Mouse (Mus musculus) erythroblast, embryonic 14.5 days (primary cell): Measurements from ENCODE around the gene Lmtk2. TPM values are rescaled to one million over a fixed set of nuclear protein-coding genes. Genes with fewer than 3 reads are reported as not detected.

Source experiments
- H3K27me3 ChIP-seq: 2 replicates; pipeline ENCODE4 v1.6.1; 2012; ENCODE audit warnings: inconsistent platforms; ENCODE audit not compliant: control insufficient read depth
- H3K36me3 ChIP-seq: 2 replicates; pipeline ENCODE4 v1.6.1; 2012; ENCODE audit warnings: mild to moderate bottlenecking, inconsistent platforms; ENCODE audit not compliant: control insufficient read depth
- H3K4me1 ChIP-seq: 2 replicates; pipeline ENCODE4 v1.6.1; 2012; ENCODE audit warnings: inconsistent platforms; ENCODE audit not compliant: control insufficient read depth
- H3K4me3 ChIP-seq: replicated peaks from 2 replicates; pipeline ENCODE3; 2012; ENCODE audit warnings: moderate library complexity, mild to moderate bottlenecking, inconsistent platforms
- H3K9me3 ChIP-seq: 2 replicates; pipeline ENCODE4 v1.6.1; 2012; ENCODE audit warnings: low read length, inconsistent platforms, mixed read lengths; ENCODE audit not compliant: control insufficient read depth
- GATA1 ChIP-seq: IDR thresholded peaks from 2 replicates; pipeline ENCODE4 v1.6.1; 2012; ENCODE audit warnings: low read length, inconsistent platforms, mixed read lengths
- TAL1 ChIP-seq: IDR thresholded peaks from 3 replicates; pipeline ENCODE4 v1.6.1; 2012; ENCODE audit warnings: low read length, inconsistent platforms, mixed read lengths
- polyA plus RNA-seq: library from polyadenylated mRNA; stranded (reverse); fragments of >175 nt; gene quantifications from 2 replicates; pipeline ENCODE4 v1.2.3, GENCODE M21; 2012

The Lmtk2 gene
- polyA plus RNA-seq, 1 experiment: 0.73 TPM

DNA sequence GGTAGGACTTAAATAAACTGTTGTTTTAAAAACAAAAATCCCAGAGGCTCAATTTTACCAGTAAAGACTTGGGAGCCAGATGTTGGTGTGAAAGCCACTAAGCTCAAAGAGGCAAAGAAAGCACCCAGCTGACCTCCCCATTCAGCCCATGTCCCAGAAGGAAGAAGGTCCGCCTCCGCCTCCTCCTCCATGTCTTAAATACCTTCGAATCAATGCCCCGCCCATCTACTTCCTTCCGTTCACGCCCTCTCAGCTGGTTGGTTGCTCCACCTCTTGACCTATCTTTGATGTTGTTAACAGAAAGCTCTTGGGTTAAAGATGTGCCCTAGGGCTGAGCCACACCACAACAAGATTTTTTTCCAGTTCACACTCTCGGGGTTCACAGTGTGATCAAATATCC is 130.0 kb downstream of the Lmtk2 start:
- no peaks in the 10 kb centered on the region for H3K27me3 ChIP-seq
- TF ChIP-seq GATA1 (no peak), TAL1 (no peak)
- H3K36me3 ChIP-seq: no peaks in the 10 kb centered on the region
- H3K4me3 ChIP-seq: no peak overlapping the region
- H3K9me3 ChIP-seq: peaks cover 2% of the 10 kb centered on the region; the same call in 1 of the 2 replicates
- H3K4me1 ChIP-seq: peaks cover 7% of the 10 kb centered on the region

- TF ChIP-seq TAL1 (no peak), GATA1 (no peak)
- Histone ChIP-seq H3K36me3 (no peaks in the 10 kb centered on the region), H3K4me1 (peaks cover 3% of the 10 kb centered on the region), H3K27me3 (no peaks in the 10 kb centered on the region), H3K9me3 (peaks cover 2% of the 10 kb centered on the region; the same call in 1 of the 2 replicates), H3K4me3 (no peak overlapping the region)
Measured at GRCm38 (mm10) chr5:144231410-144231809, 131.2 kb downstream of the Lmtk2 start.

DNA sequence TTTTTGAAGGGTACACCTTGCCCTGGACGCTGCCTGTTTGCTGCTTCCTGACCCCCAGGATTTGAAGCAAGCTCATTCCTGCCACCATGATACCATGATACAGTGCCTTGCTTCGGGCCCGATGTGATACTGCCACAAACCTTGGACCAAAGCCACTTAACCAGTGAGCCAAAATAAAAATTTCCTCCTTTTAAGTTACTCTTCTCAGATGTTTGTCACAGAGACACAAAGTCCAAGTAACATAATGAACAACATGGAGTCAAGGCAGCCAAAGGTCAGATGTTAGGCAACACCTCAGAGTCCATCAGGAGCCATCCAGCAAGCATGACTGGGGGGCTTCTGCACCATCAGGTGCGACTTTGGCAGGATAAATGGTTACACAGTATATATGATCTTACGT is 132.3 kb downstream of the Lmtk2 start:
- Histone ChIP-seq H3K9me3 (peaks cover 2% of the 10 kb centered on the region; the same call in 1 of the 2 replicates), H3K36me3 (no peaks in the 10 kb centered on the region)
- TF ChIP-seq GATA1: no peak
- TF ChIP-seq TAL1: no peak

GRCm38 (mm10) chr5:144234222-144234621 is 134.0 kb downstream of the Lmtk2 start:
- no peaks in the 10 kb centered on the region for H3K4me1 ChIP-seq
- TF ChIP-seq GATA1 (no peak), TAL1 (no peak)
- H3K9me3 ChIP-seq: peaks cover 2% of the 10 kb centered on the region; the same call in 1 of the 2 replicates
- H3K27me3 ChIP-seq: no peaks in the 10 kb centered on the region
- no peaks in the 10 kb centered on the region for H3K36me3 ChIP-seq
- H3K4me3 ChIP-seq: no peak overlapping the region

More for the DNA sequence above, 132.3 kb downstream of the Lmtk2 start:
- Histone ChIP-seq H3K4me3 (no peak overlapping the region), H3K4me1 (no peaks in the 10 kb centered on the region), H3K27me3 (no peaks in the 10 kb centered on the region)

DNA sequence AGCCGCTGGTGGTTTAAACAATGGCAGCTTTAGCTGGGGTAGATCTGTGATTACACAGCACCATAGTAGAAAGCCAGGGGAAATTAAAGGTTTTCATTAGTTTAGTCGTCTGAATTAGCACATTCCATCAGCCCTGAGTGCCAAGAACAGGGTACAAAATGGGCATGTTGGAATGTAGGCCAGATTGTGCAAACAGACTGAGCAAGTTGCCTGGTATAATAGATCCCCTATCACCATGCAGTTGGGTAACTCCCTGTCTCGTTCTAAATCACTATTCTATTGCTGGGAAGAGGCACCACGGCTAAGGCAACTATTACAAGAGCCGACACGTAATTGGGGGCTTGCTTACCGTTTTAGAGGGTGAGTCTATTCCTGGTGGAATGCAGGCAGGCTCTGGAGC is 134.5 kb downstream of the Lmtk2 start:
- H3K4me3 ChIP-seq: no peak overlapping the region
- peaks cover 2% of the 10 kb centered on the region; the same call in 1 of the 2 replicates for H3K9me3 ChIP-seq
- no peaks in the 10 kb centered on the region for H3K4me1 ChIP-seq
- TF ChIP-seq TAL1 (no peak), GATA1 (no peak)
- H3K36me3 ChIP-seq: no peaks in the 10 kb centered on the region
- no peaks in the 10 kb centered on the region for H3K27me3 ChIP-seq

Other genes starting within 250 kb of the Lmtk2 start
- not detected in 2 replicates for gene Ankrd61, start 202.8 kb upstream of the Lmtk2 start, polyA plus RNA-seq
- gene Aimp2, start 190.6 kb upstream of the Lmtk2 start, polyA plus RNA-seq: 5.4 and 6.0 TPM in 2 replicates
- 0.28 and 0.34 TPM in 2 replicates for gene Pms2, start 190.5 kb upstream of the Lmtk2 start, polyA plus RNA-seq
- gene Gm42421, start 172.3 kb upstream of the Lmtk2 start, polyA plus RNA-seq: not detected in 2 replicates
- 0.05 TPM in 2 replicates for gene Rsph10b, start 167.4 kb upstream of the Lmtk2 start, polyA plus RNA-seq
- 4.1 and 5.2 TPM in 2 replicates for gene Ccz1, start 85.6 kb upstream of the Lmtk2 start, polyA plus RNA-seq
- gene Ocm, start 73.8 kb upstream of the Lmtk2 start, polyA plus RNA-seq: not detected in 2 replicates
- gene Bhlha15, start 89.8 kb downstream of the Lmtk2 start, polyA plus RNA-seq: not detected in 2 replicates
- gene Tecpr1, start 123.2 kb downstream of the Lmtk2 start, polyA plus RNA-seq: 0.09 and 0.18 TPM in 2 replicates
- gene Bri3, start 144.0 kb downstream of the Lmtk2 start, polyA plus RNA-seq: 1.5 and 2.0 TPM in 2 replicates